Mouse (Mus musculus): ENCODE results near the gene Gramd1a. TPM values are rescaled to one million over a fixed set of nuclear protein-coding genes. Genes with fewer than 3 reads are reported as not detected.
A peak's percentile ranks its signal among the peaks of the same experiment; 100 is the strongest.

Gramd1a gene
- total and polyA plus RNA-seq, 2 experiments from 2014 or later = 178 to 244 TPM

DNA sequence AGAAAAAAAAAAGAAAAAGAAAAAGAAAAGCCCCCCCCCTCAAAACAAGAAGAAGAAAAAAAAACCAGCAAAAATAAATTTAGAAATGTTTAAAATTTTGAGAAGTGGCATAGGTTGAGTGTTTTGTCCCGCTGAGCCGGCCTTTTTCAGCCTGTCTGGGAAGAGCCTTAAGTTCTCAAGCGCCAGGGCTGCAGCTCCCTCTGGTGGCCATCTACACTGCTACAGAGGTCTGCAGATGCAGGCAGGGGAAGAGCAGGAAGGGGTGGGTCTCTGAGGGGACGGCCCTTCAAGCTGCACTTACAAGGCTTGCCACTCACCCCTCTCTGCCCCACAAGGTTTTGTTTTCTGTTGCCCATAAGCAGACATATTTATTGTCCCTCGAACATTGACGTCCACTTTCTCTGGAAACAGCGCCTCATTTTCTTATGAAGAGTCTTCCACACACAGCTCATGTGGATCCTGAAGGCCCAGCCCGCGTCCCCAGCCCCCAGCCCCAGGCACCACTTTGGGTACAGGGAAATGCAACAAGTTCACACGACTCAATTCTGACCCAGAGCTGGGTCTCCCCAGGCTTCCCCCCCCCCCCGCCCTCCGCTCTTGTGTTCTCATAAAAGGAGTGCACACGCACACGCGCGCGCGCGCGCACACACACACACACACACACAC lies 58.0 kb downstream of the Gramd1a start:
- peak overlapping the region; percentile 37 for H3K4me2 ChIP-seq (ENCODE audit: low read depth)
- H3K9ac ChIP-seq = no peak overlapping the region
- peak overlapping the region; percentile 19 for H3K4me3 ChIP-seq (ENCODE audit: low read depth, low read length)
- no peaks in the 10 kb centered on the region for H3K4me1 ChIP-seq (ENCODE audit: insufficient read depth)
- H3K27ac ChIP-seq (ENCODE audit: low read depth, low read length) = no peak overlapping the region
- H3K9me3 ChIP-seq (ENCODE audit: low read length) = no peaks in the 10 kb centered on the region
- H3K36me3 ChIP-seq (ENCODE audit: insufficient read depth) = no peaks in the 10 kb centered on the region
- no peaks in the 10 kb centered on the region for H3K27me3 ChIP-seq (ENCODE audit: insufficient read depth, low read length)
- 43% methylated on average over 20 of the region's 20 CpGs for WGBS
- DNase-seq = peak; percentile 91
- ATAC-seq = peak; percentile 96
- peak; percentile 95 for TF ChIP-seq CTCF (IDR thresholded peaks at IDR 0.05; ENCODE audit: low read depth)

DNA sequence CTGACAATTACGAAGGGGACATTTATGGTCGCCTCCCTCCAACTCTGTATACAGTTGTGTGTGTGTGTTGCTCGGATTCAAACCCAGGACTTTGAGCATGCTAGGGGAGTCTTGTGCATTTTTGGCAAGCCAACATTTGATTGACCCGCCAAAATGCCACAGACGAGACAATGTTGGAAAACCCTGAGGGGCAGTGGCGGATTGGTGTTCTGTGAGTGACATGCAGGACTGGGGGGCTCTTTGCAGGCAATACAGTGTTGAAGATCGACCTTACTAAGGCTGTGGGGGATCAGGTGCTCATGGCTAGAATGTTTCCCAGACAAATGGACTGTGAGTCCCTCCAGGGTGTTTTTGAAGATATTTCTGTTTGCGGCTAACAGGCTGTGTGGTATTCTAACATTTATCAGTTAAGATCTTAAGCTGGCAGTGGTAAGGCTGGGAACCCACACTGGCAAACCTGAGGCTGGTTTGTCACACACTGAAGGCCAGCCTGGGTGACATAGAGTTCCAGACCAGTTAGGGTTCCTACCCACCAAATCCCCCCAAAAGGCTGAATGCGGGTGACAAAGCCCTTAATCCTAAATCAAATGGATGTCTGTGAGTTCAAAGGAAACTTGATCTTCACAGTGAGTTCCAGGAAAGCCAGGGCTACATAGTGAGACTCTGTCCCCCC lies 58.7 kb downstream of the Gramd1a start:
- ATAC-seq (no peak), DNase-seq (no peak)
- no peak overlapping the region for H3K4me3 ChIP-seq (ENCODE audit: low read depth, low read length)
- no peaks in the 10 kb centered on the region for H3K27me3 ChIP-seq (ENCODE audit: insufficient read depth, low read length)
- no peak for TF ChIP-seq CTCF (IDR thresholded peaks at IDR 0.05; ENCODE audit: low read depth)
- H3K27ac ChIP-seq (ENCODE audit: low read depth, low read length) = no peak overlapping the region
- WGBS = 75% methylated on average over 9 of the region's 9 CpGs
- no peak overlapping the region for H3K9ac ChIP-seq
- no peaks in the 10 kb centered on the region for H3K36me3 ChIP-seq (ENCODE audit: insufficient read depth)
- H3K4me1 ChIP-seq (ENCODE audit: insufficient read depth) = no peaks in the 10 kb centered on the region
- H3K4me2 ChIP-seq (ENCODE audit: low read depth) = no peak overlapping the region
- H3K9me3 ChIP-seq (ENCODE audit: low read length) = no peaks in the 10 kb centered on the region

GRCm38 (mm10) chr7:31094774-31095501 lies 60.8 kb downstream of the Gramd1a start:
- TF ChIP-seq CTCF (IDR thresholded peaks at IDR 0.05; ENCODE audit: low read depth) = peak; percentile 22; the same call in 1 of the 2 replicates
- no peaks in the 10 kb centered on the region for H3K4me1 ChIP-seq (ENCODE audit: insufficient read depth)
- DNase-seq (no peak), ATAC-seq (no peak)
- WGBS = 21% methylated on average over 12 of the region's 12 CpGs
- no peak overlapping the region for H3K4me3 ChIP-seq (ENCODE audit: low read depth, low read length)
- H3K9ac ChIP-seq = no peak overlapping the region
- no peaks in the 10 kb centered on the region for H3K9me3 ChIP-seq (ENCODE audit: low read length)
- H3K27me3 ChIP-seq (ENCODE audit: insufficient read depth, low read length) = no peaks in the 10 kb centered on the region
- H3K4me2 ChIP-seq (ENCODE audit: low read depth) = no peak overlapping the region
- no peak overlapping the region for H3K27ac ChIP-seq (ENCODE audit: low read depth, low read length)
- no peaks in the 10 kb centered on the region for H3K36me3 ChIP-seq (ENCODE audit: insufficient read depth)

DNA sequence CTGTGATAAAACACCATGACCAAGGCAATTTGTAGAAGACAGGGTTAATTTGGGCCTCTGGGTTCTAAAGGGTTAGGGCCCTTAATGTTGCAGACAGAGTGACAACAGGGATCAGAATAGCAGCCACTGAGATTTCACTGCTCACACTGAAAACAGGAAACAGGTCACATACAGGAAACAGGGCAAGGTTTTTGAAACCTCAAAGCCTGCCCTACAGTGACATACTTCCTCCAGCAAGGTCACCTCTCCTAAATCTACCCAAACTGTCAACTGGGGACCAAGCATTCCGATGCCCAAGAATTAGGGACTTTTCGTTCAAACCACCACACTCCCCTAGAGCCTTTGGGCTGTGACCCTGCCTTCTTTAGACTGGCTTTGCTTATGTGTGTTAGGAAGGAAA lies 66.0 kb downstream of the Gramd1a start:
- no peaks in the 10 kb centered on the region for H3K4me1 ChIP-seq (ENCODE audit: insufficient read depth)
- no peak overlapping the region for H3K4me3 ChIP-seq (ENCODE audit: low read depth, low read length)
- H3K4me2 ChIP-seq (ENCODE audit: low read depth) = no peak overlapping the region
- no peaks in the 10 kb centered on the region for H3K36me3 ChIP-seq (ENCODE audit: insufficient read depth)
- H3K27ac ChIP-seq (ENCODE audit: low read depth, low read length) = no peak overlapping the region
- DNase-seq (no peak), ATAC-seq (no peak)
- no peaks in the 10 kb centered on the region for H3K27me3 ChIP-seq (ENCODE audit: insufficient read depth, low read length)
- no peak for TF ChIP-seq CTCF (IDR thresholded peaks at IDR 0.05; ENCODE audit: low read depth)
- no peak overlapping the region for H3K9ac ChIP-seq
- H3K9me3 ChIP-seq (ENCODE audit: low read length) = no peaks in the 10 kb centered on the region
- WGBS = 89% methylated on average over 2 of the region's 2 CpGs

DNA sequence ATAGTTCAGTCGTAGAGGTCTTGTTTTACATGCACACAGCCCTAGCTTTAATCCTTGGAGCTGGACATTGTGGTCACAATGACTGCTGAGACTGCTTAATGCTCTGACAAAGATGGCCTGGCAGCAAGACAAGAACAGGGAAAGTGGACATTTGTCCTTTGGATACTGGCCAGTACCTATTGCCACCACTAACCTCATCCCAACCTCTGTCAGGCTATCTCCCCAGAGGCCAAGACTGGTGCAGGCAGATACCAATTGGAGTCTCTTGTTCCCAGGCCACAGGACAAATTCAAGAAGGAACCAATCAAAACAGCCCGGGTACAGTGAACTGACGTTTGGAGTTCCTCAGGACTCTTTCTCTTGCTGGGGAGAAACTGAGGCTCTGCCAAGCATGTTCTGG lies 67.5 kb downstream of the Gramd1a start:
- no peak overlapping the region for H3K9ac ChIP-seq
- H3K9me3 ChIP-seq (ENCODE audit: low read length) = no peaks in the 10 kb centered on the region
- H3K36me3 ChIP-seq (ENCODE audit: insufficient read depth) = no peaks in the 10 kb centered on the region
- no peak overlapping the region for H3K27ac ChIP-seq (ENCODE audit: low read depth, low read length)
- no peak for ATAC-seq
- H3K27me3 ChIP-seq (ENCODE audit: insufficient read depth, low read length) = no peaks in the 10 kb centered on the region
- H3K4me2 ChIP-seq (ENCODE audit: low read depth) = no peak overlapping the region
- no peak for DNase-seq
- no peak overlapping the region for H3K4me3 ChIP-seq (ENCODE audit: low read depth, low read length)
- TF ChIP-seq CTCF (IDR thresholded peaks at IDR 0.05; ENCODE audit: low read depth) = no peak
- no peaks in the 10 kb centered on the region for H3K4me1 ChIP-seq (ENCODE audit: insufficient read depth)
- WGBS = 49% methylated on average over 3 of the region's 3 CpGs

DNA sequence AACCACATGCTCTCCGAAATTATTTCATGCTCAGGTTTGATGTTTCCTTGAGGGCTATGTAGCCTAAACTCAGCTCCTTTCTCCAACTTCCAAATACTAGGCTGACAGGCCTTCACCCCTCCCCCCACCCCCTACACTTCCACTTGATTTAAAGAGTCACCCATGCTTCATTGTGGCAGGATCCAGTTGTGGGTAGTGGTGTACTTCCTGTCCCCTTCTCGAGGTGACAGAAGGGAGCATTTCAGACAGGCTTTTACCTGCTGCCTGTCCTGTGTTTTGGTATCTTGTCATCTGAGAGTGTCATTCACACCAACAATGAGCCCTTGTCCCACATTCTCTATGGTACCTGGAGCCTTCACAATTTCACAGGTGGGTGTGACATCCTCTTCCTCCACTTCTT lies 68.4 kb downstream of the Gramd1a start:
- ATAC-seq = no peak
- Histone ChIP-seq H3K9me3 (ENCODE audit: low read length) (no peaks in the 10 kb centered on the region), H3K4me2 (ENCODE audit: low read depth) (no peak overlapping the region), H3K4me1 (ENCODE audit: insufficient read depth) (no peaks in the 10 kb centered on the region), H3K36me3 (ENCODE audit: insufficient read depth) (no peaks in the 10 kb centered on the region), H3K4me3 (ENCODE audit: low read depth, low read length) (no peak overlapping the region), H3K27ac (ENCODE audit: low read depth, low read length) (no peak overlapping the region), H3K27me3 (ENCODE audit: insufficient read depth, low read length) (no peaks in the 10 kb centered on the region), H3K9ac (no peak overlapping the region)
- WGBS = 65% methylated on average over 2 of the region's 2 CpGs
- no peak for DNase-seq
- no peak for TF ChIP-seq CTCF (IDR thresholded peaks at IDR 0.05; ENCODE audit: low read depth)

Data from forebrain, postnatal 0 days (tissue).